Mouse (Mus musculus) testis, postnatal 14 days (tissue): ENCODE results near the gene Mlx.
"Not testable (repeated sequence)": the region's sequence is repeated elsewhere in the genome, so short reads cannot be mapped to it uniquely, and the experiment has no call there.

Experiments
- DNase-seq: peaks from one replicate; pipeline ENCODE4 v3.0.0; 2021; ENCODE audit warnings: low spot score

Mlx gene

DNA sequence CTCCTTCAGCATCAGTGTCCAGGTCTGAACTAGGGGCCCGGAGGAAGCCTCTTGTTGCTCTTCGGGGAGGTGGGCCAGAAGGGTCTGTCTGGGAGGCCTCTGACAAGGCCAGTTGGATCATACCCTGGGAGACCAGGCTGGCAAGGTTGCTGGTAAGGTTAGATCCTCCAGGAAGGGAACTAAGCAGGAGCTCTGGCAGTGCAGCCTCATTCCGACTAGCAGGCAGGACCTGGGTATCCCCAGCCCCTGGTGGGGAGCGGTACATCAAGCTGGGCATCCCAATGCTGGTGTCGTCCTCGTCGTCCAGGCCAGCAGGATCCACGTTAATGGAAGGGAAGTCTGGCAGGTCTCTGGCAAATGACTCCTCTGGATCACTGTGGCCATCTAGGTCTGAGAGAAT lies 11.2 kb downstream of the Mlx start:
- no peak for DNase-seq

DNA sequence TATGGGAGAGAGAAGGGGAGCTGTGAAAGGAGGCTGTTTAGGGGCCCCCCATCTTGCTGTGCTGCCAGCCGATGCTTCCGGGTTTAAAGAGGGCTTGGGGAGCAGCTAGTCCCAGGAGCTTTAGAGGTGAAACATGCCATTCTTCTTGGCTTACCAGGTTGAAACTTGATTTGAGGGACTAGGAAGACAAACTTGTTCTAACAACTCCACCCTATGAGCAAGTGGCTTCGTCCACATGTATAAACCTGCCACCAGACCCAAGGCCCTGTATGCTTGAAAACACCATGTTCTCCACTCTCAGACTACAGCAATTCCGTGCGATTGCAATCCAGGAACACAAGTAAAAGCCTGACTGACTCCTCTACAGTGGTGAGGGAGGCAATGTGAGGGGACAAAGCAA lies 15.9 kb downstream of the Mlx start:
- DNase-seq: no peak

DNA sequence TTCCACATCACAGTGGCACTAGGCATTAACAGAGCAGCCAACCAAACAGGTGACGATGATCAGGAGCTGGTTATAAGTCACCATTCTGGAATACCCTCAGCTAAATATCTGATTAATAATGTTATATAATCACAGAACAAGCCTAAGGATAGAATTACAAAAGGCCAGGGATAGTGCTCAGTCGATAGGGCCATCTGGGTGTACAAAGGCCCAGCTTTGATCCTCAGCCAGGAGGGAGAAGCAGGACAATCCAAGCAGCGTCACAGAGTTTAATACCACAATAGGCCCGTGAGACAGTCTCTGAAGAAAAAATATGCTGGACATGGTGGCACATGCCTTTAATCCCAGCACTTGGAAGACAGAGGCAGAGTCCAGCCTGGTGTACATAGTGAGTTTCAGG lies 22.3 kb downstream of the Mlx start:
- no peak for DNase-seq

DNA sequence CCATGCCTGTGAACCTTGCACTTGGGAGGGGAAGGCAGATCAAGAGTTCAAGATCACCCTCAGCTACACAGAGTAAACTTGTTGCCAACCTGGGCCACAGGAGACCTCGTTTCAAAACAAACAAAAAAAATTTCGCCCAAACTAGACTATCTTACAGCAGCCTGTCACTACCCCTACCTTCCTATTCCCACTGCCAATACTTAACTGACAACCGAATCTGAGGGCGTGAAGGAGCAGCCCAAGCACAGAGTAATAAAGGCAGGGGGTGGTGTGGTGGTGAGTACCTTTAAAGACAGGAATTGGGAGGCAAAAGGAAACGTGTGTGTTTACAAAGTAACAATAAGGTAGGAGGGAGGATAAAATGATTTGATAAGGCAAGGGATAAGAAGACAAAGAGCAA lies 23.6 kb downstream of the Mlx start:
- no peak for DNase-seq

DNA sequence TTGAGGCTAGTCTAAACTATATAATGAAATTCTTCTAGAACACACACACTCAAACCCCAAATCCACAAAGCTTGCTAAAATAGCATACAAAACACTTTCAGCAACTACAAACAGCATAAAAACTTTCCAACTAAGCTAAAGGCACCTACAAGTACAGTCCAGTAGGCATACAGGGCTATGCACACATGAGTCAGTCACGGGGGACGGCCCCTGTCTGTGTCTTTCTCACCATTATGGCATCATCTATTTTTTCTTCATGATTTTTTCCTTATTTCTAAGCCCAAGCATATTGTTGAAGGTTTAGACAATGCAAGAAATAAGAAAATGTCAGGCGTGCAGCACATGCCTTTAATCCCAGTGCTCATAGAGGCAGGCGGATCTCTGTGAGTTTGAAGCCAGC lies 24.1 kb downstream of the Mlx start:
- DNase-seq: no peak

DNA sequence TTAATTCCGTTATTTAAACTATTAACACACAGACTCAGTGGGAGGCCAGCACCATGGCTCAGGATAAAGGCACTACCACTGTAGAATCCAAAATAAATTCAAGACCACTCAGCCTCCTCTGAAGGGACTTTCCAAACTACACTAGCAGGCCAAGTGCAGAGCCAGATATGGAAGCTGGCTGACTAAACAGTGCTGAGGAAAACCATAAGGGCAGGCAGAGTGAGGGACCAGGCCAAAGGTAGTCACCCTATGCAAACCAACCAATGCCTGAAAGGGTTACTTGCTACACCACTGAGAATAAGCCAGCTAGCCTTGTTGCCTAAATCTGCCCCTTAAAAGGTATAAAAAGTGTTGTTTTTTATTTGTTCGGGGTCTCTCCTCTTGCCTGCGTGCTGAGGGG lies 25.1 kb downstream of the Mlx start:
- DNase-seq: no peak

DNA sequence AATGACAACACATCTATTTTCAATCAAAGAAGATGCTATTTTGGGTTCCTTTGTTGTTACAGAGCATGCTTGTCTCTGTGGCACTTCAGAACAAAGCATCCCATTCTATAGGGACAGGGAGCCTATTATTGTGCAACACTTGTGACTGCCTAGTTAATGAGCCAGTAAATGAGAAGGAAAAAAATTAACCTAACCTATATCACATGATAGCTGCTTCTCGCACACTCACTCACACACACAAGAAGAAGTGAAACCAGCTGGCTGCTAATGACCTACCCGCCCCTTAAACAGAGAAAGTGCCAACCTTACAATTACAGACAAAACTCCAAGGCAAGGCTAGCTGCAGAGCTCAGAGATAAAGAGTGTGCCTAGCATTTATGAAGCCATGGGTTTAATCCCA lies 28.5 kb downstream of the Mlx start:
- DNase-seq: no peak

DNA sequence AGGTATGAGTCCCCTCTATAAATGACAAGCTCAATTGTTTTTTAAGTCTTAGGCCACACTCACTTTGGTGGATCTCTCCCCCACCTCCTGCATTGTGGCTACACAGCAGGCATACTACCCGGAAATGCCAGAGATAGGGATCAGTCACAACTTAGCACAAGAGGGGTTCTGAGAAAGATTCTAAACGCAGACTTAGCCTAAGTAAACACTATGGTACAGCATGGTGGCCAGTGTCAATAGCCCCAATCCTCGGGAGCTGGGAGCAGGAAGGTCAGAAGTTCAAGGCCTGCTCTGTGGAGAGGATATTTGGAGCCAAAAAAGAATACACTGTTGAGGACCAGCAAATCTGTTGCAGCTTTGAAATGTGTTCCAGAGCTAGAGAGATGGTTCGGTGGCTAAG lies 31.0 kb downstream of the Mlx start:
- no peak for DNase-seq

DNA sequence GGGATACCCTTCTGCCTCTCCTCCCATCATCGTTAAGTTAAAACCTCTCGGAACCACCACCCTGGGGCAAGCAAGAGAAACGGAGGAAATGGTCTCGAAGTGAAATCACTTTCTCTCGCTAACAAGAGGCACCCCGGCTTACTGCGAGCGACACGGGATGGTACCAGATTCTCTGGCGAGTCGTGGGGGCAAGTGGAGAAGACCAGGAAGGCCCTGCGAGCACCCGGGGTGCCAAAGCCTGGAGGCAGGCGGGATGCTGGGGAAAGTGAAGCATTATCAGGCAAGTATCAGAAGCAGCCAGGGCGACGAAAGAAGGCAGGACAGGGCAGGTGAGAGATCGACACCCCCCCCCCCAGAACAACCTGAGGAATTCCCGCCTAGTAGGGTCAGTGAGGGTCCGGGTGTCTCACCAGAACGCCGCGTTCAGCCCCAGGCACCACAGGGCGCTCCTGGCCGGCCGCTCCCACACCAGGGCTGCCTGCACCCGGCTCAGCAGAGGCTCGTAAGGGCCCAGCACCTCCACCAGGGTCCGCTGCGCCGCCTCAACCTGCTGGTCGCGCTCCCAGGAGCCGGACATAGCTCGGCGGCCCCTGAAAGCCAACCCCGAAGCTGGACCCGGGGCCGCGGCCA lies 32.2 kb downstream of the Mlx start:
- no peak for DNase-seq

DNA sequence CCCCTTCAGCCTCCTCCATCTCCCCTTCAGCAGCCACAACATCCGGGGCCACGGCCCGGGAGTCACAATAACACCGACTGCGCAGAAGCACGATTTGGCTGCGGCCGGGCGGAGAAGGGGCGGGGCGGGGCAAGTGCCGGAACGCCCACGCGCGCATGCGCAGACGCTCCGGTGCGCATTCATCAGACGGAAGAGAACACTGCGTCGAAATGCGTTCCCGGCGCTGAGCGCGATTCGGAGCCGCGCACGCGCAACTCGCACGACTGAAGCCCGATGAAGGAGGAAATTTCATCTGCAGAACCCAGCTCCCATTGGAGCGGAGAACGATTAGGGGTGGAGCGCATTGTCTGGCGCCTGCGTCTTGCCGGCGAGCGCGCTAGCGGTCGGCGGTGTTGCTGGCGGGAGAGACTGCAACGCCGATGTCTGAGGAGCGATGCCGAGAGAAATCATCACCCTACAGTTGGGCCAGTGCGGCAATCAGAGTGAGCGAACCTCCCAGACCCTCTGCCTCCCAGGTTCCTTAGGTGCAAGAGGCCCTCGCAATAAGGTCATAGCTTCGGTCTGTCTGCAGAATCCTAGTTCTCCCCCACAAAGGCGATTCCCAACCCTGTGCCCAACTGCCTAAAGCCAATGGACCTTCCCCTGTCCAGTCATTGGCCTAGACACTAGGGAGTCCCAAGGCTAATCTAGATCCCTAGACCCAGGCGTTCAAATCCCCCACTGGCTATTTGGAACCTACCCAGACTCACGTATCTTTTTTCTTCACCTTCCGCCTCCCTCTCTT lies 32.9 kb downstream of the Mlx start, which contains the start of the genes Retreg3 and Tubg1:
Gene Retreg3, minus strand, starts transcription at position 133 of the 784 bp plus-strand sequence.
Gene Tubg1, plus strand, starts transcription at position 178 of the 784 bp plus-strand sequence.
- peak; percentile 97 for DNase-seq

DNA sequence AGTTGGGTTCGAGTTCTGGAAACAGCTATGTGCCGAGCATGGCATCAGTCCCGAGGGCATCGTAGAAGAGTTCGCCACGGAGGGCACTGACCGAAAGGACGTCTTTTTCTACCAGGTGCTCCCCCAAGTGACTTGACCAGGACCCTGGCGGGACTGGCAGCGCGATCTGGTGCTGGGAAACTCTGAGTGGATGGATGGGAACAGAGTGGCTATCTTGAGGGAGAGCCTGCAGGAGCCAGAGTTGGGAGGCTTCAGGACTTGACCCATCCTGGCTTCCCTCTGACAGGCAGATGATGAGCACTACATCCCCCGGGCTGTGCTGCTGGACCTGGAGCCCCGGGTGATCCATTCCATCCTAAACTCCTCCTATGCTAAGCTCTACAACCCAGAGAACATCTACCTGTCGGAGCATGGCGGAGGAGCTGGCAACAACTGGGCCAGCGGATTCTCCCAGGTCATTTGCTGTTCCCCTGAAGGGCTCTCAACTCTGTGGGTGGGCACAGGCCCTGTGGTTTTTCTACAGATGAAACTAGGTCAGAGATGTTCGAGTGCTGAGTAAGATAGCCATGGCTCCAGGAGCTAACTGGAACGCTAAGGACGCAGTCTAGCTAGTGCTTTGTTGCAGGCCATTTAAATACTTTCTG lies 33.6 kb downstream of the Mlx start:
- no peak for DNase-seq

DNA sequence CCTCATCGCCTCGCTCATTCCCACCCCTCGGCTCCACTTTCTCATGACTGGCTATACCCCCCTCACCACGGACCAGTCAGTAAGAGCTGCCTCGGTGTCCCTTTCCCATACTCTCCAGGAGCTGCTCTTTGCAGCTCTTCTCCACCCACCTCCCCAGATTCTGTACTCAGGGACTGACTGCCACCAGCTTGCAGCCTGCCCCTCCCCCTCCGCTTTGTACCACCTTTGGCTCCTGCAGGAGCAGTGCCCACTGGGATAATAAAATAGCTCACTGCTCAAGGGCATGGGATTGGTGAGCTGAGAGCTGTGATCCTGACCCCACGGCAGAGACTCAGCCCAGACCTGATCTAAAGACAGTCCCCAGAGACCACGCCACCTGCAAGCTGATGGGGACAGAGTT lies 37.4 kb downstream of the Mlx start:
- DNase-seq: not testable (repeated sequence)

DNA sequence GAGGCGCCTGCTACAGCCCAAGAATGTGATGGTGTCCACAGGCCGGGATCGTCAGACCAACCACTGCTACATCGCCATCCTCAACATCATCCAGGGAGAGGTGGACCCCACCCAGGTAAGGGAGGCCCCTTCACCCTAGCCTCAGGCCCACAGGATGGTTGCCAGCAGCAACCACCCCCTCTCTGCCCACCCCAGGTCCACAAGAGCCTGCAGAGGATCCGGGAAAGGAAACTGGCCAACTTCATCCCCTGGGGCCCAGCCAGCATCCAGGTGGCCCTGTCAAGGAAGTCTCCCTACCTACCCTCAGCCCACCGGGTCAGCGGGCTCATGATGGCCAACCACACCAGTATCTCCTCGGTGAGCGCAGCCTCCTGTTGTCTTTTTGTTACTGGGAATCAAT lies 37.9 kb downstream of the Mlx start:
- not testable (repeated sequence) for DNase-seq

DNA sequence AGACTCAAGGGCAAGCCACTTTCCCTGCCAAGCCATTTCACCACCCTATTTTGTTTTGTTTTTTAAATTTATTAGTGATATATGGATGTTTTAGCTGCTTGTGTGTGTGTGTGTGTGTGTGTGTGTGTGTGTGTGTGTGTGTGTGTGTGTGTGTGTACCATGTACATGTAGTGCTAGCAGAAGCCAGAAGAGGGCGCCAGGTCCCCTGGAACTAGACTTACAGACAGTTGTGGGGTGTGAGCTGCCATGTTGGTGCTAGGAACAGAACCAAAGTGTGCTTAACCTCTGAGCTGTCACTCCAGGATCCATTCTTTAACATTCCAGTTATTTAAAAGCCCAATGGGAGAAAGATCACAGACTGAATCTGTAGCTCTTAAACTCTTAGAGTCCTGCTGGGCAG lies 40.0 kb downstream of the Mlx start:
- DNase-seq: no peak

DNA sequence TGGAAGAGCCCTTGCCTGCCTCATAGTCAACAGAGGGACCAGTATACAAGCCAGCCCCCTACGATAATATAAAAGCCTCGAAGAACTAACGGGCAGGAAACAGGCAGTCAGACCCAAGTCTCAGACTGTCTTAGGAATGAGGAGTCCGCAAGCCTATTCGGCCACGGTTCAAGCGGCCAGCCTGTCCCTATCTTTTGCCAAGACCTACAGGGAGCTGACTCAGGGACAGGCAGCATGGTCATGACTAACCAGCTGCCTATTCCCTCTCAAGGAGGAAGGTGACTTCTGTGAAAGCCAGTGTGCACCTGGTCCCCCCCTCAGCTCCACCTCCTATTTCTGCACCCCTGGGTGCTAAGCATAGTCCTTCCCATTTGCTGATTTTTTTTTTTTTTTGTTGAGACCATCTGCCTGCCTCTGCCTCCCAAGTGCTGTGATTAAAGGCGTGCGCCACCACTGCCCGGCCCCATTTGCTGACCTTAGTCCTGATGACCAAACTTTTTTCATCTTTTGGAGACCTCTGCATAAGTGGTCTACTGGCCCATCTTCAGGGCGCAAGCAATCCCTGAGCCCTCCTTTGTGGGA lies 42.0 kb downstream of the Mlx start:
- no peak for DNase-seq

DNA sequence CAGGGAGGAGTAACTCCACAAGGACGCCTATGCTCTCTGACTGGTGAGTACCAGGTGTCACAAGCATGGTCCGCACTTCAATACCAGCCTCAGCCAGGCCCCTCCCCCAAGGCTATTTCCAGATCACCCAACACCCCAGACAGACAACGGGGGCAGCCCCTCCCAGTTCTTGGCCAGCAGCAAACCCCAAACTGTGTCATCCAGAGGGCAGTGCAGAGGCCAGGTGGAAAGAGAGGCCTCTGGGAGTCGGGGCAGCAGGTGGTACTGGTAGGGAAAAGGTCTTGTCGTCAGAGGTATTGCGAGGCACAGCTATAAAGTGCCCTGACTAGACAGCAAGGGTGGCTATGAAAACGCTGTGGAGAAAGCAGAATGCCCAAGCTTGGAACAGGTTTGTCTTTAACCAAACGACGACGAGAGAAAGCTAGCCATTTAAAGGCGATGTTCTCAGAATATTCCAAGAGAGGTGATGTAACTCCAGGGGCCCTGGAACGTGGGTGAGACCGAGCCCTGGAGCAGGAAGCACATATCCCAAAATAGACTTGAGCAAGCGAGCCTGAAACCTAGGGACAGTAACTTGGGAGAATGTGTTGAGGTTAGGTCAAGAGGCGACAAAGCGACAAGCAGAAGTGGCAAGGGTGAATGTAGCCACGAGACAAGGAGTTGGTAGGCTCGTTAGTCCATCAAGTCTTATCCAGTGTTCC lies 43.1 kb downstream of the Mlx start:
- DNase-seq: no peak

DNA sequence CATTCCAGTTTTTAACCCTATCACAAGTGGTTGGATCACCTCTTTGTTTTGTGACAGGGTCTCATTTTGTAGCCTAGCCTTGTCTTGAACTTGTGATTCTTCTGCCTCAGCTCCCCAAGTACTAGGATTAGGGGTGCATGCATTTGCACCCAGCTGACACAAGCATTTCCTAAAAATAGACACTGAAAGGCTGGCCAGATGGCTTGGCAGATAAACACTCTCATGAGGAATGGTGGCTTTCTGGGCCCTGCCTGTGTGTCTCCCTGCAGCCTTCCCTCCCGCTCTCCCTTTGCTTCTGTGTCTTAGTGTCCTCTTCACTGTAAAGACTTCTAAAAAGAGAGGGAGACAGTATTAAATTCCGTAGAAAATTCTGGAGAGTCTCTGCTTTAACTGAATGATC lies 44.1 kb downstream of the Mlx start:
- no peak for DNase-seq

DNA sequence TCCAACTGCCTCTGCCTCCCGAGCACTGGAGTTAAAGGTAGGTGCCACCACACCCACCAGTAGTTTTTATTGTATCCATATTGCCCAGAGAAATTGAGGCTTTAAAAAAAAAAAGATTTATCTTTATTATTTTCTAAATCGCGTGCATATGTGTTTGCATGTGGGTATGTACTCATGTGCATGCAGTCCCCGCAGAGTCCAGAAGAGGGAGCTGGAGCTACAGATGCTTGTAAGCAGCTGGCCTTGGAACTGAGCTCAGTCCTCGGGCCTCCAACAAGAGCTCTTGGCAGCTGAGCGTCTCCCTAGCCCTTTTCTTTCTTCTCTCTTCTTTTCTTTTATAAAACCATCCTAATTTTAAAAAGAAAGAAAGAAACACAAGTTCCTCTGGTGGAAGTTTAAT lies 44.6 kb downstream of the Mlx start:
- DNase-seq: peak; percentile 66

DNA sequence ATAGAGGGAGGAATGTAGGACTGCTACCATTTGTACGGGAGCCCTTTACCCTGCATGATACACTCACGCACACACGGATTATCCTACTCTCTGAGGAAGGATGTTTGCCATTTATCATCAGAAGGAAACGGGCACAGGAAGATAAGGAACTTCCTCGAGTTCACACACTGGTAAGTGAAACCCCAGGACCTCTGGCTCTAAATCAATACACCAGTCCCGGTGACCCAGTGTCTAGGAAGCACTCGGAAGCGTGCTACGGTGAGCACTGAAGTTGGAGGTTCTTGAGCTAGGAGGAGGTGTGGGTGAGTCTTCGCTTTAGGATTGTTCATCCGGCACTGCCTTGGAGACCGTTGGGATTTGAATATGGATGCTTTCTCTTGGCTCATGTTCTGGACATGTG lies 46.0 kb downstream of the Mlx start:
- no peak for DNase-seq

DNA sequence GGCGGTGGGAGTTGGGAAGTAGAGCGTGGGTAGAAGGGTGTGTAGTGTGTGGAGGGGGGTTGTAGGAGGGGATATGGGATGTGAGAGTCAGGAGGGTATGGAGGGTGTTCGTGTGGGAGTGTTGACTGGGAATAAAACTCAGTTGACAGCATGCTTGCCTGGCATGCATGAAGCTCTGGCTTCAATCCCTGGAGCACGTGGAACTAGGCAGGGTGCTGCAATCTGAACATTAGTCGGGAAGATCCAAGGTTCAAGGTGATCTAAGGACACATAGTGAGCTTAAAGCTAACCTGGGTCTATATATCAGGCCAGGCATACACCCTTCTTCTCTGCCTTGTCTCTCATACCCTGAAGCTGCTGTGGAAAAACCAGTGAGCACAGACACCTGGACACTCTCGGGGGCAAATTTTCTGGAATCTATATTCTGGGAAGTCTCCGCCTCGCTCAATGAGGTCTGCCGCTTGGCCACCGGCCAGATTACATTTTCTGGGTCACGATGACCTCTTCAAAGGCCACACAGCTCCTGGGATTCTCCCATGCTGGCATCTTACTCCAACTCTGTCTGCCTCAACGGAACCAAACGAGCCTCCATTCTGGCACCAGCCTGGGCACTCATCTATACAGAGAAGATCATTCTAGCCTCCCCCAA lies 47.3 kb downstream of the Mlx start:
- no peak for DNase-seq

DNA sequence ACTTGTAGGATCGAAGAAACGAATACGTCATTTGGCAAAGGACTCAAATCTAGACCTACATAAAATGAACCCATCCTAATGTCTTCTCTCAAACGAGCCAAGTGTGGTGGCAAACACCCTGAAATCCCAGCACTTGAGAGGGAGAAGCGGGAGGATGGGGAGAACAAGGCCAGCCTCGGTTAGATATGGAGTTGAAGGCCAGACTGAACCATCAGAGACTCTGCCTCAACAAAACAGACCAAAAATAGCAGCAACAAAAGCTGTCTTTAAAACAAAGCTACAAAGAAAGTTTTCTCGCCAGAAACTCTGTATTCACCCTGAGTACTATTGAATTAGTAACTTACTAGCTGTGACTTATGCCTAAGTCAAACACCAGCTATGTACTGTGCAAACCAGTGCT lies 49.9 kb downstream of the Mlx start:
- no peak for DNase-seq
